Mouse (Mus musculus) mouse trophoblast stem cell (cell line): ENCODE data around the gene Ccdc167.

Experiments used
- in situ Hi-C, 2 experiments: fragments of 300-500 bp; cut with MseI, MboI; formaldehyde crosslinking; loops; 2 replicates in 1 of 2; 3 replicates in 1 of 2; pipeline ENCODE4 v1.15.1; 2025

The Ccdc167 gene

DNA sequence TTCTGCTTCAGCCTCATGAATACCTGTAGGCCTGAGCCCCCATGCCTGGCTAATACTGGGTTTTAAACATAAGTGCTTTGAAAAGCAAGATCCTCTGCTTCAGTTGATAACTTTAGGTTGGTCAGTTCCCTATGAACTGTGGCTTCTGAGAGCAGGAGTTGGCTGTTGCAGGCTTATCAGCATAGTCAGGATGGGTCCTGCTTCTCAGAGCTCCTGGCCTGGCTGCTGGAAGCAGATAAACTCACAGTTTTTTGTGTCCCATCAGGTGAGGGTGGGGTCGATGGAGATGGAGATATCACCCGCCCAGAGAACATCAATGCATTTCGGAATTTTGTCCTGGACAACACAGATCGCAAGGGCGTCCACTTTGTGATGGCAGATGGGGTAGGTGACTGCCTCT, 30.1 kb downstream of the Ccdc167 start:
- in situ Hi-C loops = no loop called here

DNA sequence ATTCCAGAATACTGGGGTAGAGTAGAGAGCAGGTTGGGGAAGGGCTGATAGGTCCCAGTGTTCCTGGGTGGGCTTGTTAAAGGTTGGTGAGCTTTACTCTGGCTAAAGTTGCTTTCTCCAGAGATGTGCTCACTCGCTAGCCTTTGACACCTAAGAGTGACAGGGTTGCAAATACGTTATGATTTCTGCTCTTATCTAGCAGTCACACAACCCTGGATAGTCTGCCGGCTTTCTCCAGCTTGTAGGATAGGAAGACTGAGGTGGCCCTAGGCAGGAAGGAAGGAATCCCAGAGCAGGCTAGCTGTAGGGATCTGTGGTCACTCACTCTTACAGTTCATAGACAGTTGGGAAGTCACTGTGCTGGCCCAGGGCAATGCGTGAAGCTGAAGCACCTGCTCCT, 32.6 kb downstream of the Ccdc167 start:
- in situ Hi-C loops = no loop called here

DNA sequence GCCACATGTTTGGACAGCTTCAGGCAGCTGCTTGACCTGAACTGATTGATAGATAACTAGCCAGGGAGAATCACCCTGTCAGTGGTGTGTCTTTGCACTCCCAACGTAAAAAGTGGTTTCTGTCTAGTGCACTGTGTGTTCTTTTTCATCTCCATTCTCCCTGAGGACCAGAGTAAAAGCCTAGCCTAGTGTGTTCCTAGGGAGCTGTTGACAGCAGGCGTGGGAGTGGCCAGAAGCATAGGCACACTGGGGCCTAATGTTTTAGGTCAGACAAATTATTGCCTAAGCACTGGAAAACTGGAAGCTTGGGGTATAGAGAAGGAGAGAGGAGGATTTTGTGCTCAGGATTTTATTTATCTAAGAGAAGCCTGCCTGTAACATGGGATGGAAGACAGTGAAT, 33.7 kb downstream of the Ccdc167 start:
- in situ Hi-C loops = no loop called here

DNA sequence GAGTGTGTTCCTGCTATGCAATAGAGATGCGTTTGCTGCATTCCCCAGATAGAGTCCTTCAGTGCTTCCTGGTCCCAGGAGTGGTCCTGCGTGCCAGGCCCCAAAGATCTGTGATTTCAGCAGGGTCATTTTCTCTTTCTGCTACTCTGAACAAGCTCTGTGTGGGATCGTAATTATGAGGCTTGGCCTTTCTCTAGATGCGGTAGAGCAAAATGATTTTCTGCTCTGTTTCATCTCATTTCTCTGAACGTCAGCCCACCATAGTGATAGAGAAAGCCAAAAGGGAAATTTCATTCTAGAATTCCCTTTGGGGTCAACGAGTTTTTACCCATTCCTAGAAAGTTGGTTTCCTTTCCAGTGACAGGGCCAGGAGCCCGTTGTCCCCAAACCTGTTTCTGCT, 34.6 kb downstream of the Ccdc167 start:
- in situ Hi-C loops = no loop called here

DNA sequence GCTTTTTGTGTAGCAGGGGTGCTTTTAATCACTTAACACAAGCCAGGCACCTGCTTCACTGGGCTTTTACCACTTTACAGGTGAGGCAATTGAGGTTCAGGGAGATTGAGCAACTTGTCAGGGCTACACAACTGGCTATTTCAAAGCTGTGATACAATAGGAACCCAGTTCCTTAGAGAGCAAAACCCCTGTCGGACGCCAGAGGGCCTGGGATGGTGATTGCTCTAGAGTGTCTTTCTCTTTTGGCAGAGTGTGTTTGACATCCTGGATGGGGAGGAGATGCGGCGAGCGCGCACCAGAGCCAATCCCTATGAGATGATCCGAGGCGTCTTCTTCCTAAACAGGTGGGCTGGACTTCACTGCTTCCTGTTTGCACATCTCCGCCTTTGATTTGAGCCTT, 35.2 kb downstream of the Ccdc167 start:
- in situ Hi-C loops = no loop called here

DNA sequence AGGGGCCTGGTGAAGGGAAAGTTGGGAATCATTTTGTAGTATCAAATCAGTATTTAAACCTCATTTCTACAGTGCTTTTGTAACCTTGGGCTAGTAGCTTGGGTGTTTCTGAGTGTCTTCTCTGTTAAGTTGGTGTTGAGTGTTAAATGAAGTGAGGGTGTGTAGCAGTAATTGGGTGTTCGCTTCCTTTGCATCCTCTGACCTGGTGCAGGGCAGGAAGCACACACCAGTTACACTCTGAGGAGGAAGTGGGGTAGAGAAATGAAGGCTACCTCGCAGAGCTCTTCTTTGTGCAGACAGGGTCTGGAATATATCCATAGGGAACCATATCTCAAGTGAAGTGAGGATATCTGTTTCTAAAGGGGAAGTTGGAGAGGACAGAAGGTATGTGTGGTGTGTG, 35.9 kb downstream of the Ccdc167 start:
- in situ Hi-C loops = no loop called here

DNA sequence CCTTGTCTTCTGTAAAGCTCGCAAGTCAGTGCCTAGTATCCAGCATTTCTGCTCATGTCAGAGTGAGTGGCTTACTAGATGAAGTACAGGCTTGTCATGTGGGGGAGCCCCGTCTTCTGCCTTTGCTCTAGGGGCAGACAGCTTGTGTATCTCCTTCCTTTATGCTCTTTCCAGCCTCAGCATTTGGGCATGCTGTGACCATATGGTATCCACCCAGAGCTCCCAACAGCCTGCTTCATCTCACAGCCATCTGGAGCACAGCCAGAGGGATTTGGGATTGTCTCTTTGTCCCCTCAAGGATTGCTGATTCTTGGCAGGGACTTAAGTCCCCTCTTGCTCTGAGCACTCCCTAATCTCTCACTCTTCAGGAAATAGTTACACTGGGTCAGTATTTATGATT, 36.7 kb downstream of the Ccdc167 start:
- in situ Hi-C loops = no loop called here

DNA sequence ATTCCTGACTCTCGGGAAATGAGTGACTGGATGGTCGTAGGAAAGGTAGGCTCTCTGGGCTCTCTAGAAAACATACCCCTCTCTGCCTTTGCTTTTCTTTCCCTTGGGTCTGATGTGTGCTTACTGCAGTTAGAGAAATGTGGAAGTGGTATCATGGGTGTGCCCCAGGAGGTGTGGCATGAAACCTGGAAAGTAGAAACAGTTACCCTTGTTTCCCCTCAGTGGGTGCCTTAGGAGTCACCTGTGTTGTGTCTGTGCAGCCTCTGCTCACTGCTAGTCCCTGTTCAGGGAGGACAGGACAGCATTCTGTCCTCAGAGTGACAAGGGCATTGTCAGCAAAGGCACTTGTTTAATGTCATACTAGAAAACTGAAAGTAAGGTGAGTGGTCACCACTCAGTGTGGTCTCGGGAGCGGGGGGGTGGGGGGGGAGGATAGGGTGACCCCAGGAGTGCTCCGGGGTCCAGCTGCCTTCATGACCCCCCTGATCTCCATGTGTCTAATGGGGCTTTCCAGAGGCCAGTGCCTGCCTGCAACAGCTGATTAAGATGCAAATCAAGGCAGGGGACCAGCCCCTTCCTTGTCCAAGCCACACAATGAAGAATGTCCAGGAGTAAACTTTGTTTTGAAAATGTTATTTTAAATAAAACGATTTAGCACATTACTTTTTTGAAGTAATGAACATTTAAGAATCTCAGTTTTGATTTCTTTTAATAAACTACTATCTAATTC, 37.6 kb downstream of the Ccdc167 start:
- in situ Hi-C loops = no loop called here

DNA sequence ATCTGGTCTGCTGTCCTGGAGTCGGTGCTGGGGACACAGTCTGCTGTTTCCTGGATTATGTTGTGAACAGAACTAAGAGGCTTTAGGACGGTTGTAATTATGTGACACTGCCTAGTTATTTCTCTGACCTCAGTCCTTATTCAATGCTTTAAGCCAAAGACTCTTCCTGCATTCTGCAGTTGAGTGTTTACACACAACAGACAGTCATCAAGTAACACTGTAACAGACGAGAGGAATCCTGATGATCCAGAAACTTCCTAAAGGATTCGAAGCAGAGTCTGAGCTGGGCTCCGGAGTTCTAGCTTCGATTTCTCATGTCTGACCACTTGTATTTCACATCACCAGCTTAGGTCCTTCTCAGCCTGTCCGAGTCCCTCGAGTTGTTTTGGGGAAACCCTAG, 38.3 kb downstream of the Ccdc167 start:
- in situ Hi-C loops = no loop called here

DNA sequence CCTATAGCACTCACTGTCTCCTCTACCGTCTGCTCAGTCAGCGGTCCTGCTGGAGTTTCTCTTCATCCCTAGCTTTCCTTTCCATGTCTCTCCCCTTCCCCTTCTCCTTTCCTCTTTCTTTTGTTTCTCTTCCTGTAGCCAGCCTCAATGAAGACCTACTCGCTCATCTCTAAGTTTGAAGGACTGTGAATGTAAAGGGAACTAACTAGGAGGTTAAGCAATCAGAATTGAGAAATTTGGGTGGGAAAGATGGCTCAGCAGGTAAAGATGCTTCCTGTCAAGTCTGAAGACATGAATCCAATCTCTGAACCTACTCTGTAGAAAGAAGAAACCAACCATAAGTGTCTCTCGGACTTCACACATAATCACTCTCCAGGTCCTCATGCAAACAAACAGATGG, 43.5 kb downstream of the Ccdc167 start:
- in situ Hi-C loops = no loop called here

DNA sequence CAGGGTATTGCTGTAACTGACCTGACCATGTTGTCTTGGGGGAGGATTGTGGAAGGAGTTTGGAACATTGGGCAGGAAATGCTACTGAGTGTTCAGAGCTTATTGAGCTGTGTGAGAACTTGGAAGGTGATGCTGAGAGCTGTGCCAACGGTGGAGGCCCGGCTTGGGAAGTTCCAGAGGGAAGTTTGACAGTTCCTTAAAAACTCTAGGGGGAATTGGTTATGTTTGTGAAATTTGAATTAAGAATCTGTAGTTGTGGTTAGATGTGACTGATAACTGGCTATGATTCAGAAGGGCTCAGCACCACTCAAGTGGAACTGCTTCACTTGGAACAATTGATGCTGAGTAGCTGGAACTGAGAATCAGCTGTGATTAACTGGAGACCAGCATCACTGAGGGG, 45.8 kb downstream of the Ccdc167 start:
- in situ Hi-C loops = no loop called here

DNA sequence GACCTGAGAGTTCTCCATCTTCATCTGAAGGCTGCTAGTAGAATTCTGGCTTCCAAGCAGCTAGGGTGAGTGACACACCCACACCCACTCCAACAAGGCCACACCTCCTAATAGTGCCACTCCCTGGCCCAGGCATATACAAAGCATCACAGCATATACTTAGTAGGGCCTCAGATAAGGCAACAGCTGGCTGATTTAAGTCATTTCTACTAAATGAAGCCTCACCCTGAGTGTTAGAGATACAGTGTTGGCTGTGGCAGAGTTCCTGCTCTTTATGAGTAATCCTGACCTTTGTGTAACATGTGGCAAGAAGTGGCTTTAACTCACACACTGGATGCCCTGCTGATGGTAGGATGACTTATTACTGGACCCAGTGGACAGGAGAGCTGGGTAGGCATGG, 46.9 kb downstream of the Ccdc167 start:
- in situ Hi-C loops = no loop called here

DNA sequence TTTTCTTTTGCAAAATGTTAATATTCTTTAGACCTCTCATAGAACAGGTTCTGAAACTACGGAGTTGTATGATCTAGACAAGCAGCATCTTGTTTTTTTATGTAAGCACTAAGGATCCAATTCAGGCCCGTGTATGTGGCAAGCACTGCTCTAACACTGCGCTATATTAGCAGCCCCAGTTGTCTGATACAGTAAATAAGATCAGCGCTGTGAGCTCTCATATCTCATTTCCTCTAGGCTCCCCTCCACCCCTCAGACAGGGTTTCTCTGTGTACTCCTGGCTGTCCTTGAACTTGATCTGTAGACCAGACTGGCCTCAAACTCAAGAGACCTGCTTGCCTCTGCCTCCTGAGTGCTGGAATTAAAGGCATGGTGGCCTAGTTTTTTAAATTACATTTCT, 47.8 kb downstream of the Ccdc167 start:
- in situ Hi-C loops = no loop called here

DNA sequence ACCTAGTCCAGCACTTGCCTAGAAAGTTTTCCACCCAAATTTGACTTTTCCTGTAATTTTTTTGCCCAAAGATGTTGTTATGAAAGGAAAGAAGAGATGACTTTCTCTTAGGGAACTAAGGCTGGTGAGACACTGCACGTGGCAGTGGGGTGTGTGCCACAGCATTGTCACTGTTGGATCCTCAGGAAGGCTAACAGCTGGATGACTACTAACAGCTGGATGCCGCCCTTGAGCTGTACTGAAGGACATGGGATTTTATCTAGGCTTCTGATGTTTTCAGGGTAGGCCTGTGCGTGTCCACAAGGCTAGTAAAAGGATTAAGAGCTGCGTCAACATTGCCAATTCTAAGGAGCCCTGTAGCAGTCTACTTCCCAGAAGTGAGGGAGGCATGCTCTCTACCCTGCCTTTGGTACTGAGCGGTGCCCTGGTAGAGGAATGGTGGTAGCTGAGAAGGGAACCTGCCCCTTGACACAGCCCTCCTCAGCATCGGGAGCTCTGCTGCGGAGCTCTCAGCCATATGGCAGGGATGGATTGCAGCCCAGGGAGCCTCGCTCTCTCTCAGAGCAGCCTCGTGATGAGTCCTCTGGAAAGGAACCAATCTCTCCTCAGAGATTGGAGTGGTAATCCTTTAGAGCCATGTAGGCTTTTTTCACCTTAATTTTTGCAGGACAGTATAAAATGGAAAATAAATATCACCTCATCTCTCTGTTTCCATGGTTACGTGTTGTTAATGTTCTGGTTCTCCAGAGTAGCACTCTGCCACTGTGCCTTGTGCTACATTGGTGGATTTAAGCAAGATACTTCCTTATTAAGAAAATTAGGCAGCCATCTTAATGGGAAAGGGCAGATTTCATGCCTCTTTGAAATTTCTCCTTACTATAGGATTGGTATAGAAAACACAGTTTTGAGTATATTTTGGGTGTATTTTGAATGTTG, 48.5 kb downstream of the Ccdc167 start:
- in situ Hi-C loops = no loop called here

DNA sequence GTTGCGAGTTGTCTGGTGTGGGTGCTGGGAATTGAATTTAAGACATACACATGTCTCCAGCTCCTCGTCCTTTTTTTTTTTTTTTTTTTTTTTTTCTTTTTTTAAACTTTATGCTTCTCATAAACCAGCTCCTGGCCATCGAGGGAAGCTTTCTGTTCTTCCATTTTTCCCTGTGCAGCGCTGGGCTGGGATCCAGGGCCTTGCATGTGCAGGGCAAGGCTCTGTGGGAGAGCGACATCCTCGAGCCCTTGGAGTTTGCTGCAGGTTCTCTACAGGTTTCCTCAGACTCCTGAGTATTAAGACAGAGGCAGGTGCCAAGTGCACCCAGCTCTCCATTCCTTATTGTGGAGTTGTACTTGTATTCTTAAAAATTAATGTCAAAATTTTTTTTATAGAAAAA, 54.7 kb downstream of the Ccdc167 start:
- in situ Hi-C loops = no loop called here

DNA sequence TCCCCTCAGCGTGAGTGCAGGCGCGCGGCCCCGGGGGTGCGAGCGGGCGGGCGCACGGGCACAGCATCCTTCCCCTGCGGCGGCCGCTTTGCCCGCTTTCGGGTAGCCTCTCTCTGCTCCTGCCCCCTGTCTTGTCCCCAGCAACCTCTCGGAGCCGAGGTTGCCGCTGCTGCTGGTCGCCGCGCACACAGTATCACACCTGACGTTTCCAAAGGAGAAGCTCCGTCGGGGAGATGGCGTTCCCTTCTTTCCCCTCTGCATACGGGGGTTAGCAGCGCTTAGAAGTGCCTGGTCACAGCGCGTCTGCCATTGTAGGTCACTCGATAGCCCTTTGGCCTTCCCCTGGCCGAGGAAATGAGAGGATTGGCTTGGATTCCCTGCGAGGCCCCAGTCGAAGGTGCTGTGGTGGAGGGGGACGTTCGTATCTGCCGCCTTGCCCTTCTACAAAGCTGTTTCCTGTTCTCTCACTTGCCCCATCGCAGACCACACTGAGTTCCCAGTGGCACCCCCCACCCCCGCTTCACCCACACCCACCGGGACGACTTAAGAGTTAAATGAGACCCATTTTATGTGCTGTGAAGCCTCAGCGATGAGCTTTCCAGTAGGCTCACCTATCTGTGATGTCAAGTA, 56.0 kb downstream of the Ccdc167 start:
- in situ Hi-C loops = no loop called here

DNA sequence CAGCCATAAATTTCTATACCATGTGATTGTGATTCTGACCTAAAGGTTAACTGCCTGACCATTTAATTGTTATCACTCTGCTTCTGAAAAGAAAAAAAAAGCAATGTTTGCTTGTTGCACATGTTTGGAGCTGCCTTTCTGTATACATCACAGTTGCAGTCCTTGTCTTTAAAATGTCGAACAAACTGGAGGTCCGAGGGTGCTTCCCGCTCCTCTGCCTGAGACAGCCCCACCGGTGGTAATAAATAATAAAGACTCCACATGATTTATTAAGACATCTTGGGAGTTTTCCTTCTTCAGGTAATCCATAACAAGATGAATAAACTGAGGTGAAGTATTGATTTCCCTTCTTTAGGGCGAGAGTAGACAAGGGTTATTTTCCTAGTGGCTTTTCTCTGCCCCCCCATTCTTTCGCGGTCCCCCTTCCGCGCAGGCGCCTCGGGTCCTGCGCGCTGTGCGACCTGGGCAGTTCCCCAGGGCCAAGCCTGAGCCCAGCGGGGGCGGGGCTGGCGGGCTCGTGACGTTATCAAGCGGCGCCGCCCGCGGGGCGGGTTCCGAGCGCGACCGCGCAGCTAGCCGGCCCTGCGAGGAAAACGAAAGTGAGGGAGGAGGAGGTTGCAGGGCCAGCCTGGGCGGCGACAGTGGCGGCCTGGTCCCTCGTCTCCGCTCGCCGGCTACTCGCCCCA, 56.6 kb downstream of the Ccdc167 start, which contains the start of gene Cmtr1:
Cmtr1 (plus strand) TSS at position 520 of the 686 bp plus-strand sequence.
- in situ Hi-C loops = no loop called here

DNA sequence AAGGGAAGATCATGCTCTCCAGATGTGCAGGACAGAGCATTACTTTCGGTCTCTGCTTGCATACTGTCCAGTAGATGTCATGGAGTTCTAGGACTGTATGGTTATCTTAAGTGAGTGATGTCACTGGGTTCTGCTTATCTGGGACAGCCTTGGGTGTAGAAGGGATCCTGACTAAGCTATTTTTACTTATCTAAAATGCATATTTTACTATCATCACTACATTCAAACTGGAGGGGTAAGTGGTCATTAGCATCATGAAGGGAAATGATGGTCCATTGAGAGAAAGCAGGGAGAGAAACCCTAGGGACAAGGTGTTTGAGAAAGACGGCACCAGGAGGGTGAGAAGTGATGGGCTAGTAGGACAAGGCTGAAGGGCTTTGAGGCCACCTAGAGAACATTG, 58.6 kb downstream of the Ccdc167 start:
- in situ Hi-C loops = no loop called here

DNA sequence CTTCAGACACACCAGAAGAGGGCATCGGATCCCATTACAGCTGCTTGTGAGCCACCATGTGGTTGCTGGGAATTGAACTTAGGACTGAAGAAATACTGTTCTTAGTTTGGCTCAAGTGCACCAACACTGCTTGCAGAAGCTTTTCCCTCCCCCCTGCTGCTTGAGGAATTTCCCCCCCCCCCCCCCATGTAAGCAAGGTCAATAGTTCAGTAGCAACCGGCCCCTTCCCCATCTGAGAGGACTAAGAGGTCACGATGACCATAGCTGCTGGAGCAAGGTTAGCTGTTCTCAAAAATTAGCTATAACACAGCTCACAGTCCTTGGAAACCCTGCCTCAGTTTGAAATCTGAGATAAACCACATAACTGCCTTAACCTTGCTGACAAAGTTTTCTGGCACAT, 74.6 kb downstream of the Ccdc167 start:
- in situ Hi-C loops = no loop called here

DNA sequence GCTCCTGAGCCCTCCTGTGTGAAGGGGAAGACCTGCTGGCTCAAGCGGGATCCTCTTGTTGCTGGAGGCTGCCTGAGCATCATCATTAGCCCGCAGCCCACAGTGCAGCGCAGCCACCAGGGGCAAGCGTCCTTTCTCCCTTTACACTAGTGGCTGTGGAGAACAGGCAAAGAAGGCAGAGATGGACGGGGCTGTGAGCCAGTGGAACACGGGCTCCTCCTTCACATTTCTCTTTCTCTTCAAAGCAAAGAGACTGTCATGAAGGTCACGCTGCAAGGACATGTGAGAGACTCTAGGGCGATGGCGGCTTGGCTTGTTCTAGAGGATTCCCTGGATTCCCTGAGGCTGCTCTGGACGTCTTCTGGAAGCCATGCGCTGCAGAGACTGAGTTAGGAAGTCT, 75.9 kb downstream of the Ccdc167 start:
- in situ Hi-C loops = no loop called here

DNA sequence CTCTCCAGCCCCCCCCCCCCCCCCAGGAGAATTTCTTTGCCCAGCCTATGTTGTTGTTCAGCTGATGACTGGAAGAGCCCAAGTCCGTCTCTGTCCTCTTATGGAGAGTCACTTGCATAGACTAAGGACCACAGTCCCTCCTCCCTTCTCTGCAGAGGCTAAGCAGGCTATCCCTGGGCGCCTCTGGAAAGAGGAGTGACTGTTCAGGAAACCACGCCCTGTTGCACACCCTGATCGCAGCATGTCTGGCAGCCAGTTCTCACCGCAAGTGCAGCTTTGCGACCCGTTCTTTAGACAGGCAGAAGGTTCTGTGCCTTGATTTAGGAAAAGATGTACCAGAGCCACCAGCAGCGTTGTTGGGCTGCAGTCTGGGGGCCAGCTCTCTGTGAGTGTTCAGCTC, 78.9 kb downstream of the Ccdc167 start:
- in situ Hi-C loops = no loop called here

DNA sequence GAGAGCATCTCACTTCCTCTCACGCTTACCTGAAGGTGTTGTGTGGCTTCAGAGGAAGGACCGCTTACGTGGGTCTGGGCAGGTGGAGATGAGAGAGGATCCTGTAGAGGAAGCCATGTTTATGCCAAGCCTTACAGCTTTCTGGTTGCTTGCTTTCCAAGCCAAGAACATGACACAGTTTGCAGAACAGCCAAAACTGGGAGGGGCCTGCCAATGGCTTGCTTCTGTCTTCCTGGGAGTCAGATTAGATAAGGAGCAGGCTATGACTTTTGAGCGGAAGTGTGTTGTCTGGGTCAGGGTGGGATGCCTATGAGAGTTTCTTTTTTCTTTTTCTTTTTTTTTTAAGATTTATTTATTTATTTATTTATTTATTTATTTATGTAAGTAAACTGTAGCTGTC, 79.5 kb downstream of the Ccdc167 start:
- in situ Hi-C loops = no loop called here
